Mouse (Mus musculus) olfactory bulb, adult 2 months (tissue): Measurements from ENCODE around the gene Pacsin1. TPM values are rescaled to one million over a fixed set of nuclear protein-coding genes. Genes with fewer than 3 reads are reported as not detected.

ENCODE experiments used
- H3K27ac ChIP-seq: fragments of 200-500 bp; 2 replicates; pipeline ENCODE4 v1.5.1; 2012; ENCODE audit warnings: low read depth, low read length; ENCODE audit not compliant: insufficient read depth
- H3K4me1 ChIP-seq: fragments of 200-500 bp; 2 replicates; pipeline ENCODE4 v1.6.1; 2012; ENCODE audit warnings: low read length; ENCODE audit not compliant: control insufficient read depth, insufficient read depth
- H3K4me3 ChIP-seq: fragments of 200-500 bp; 2 replicates; pipeline ENCODE4 v1.5.1; 2012; ENCODE audit warnings: mild to moderate bottlenecking, low read depth, low read length, moderate library complexity; ENCODE audit not compliant: insufficient read depth
- CTCF ChIP-seq: fragments of 200-500 bp; IDR thresholded peaks from 2 replicates; pipeline ENCODE4 v1.5.1; 2012; ENCODE audit warnings: low read depth, mild to moderate bottlenecking, low read length, moderate library complexity; ENCODE audit not compliant: insufficient read depth
- POLR2A ChIP-seq: fragments of 200-500 bp; IDR thresholded peaks from 2 replicates; pipeline ENCODE4 v1.6.1; 2012; ENCODE audit warnings: mild to moderate bottlenecking, low read depth, low read length, moderate library complexity; ENCODE audit not compliant: insufficient read depth
- WGBS: fragments of 180-500 bp; shearing (Covaris S2); methylation state at CpG from one replicate; pipeline ENCODE4 v1.1.7; 2018; 5-methylcytosine and 5-hydroxymethylcytosine counted together
- polyA plus RNA-seq: library from polyadenylated mRNA; stranded (reverse); fragments of >200 nt; gene quantifications from 2 replicates; pipeline ENCODE4 v1.2.4, GENCODE M21; 2012; ENCODE audit warnings: low replicate concordance; ENCODE audit not compliant: missing spikeins, insufficient read depth, insufficient read length

The Pacsin1 gene
- polyA plus RNA-seq, 1 experiment = not detected

- TF ChIP-seq CTCF (no peak), POLR2A (no peak)
- Histone ChIP-seq H3K4me1 (peaks cover 16% of the 10 kb centered on the region), H3K4me3 (no peak overlapping the region), H3K27ac (no peak overlapping the region)
- WGBS = 45% methylated on average over 10 of the region's 10 CpGs
These were observed 69.7 kb downstream of the Pacsin1 start for GRCm38 (mm10) chr17:27725011-27725410.

DNA sequence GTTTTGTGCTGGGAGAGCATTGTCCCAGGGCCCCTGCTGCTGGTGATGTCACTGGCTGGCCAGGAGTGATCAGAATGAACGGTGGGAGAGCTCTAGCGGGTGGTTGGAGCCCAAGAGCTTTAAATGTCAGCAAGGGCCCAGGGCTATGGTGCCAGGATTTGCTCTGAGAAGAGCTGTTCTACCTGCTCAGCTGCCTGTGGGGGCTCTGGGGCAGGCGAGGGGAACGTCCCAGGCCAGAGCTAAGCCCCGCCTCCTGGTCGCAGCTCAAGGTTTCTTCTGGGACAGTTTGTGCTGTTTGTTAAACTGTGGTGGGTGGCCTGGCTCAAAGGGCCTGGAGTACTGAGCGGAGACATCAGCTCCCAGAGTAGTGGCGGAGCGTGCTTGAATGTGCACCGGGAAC lies 70.1 kb downstream of the Pacsin1 start:
- no peak overlapping the region for H3K4me3 ChIP-seq
- 40% methylated on average over 10 of the region's 10 CpGs for WGBS
- no peak for TF ChIP-seq POLR2A
- no peak for TF ChIP-seq CTCF
- H3K27ac ChIP-seq = no peak overlapping the region
- peaks cover 16% of the 10 kb centered on the region for H3K4me1 ChIP-seq

- 60% methylated on average over 7 of the region's 7 CpGs for WGBS
- no peak for TF ChIP-seq POLR2A
- TF ChIP-seq CTCF = no peak
- H3K27ac ChIP-seq = no peak overlapping the region
- no peak overlapping the region for H3K4me3 ChIP-seq
- H3K4me1 ChIP-seq = peaks cover 16% of the 10 kb centered on the region
These were observed 71.2 kb downstream of the Pacsin1 start for GRCm38 (mm10) chr17:27726527-27726926.

GRCm38 (mm10) chr17:27728770-27729169 lies 73.5 kb downstream of the Pacsin1 start, which contains the start of gene Spdef:
Spdef (minus strand) TSS chr17:27728955.
- H3K27ac ChIP-seq = no peak within 1 kb of the TSS
- 87% methylated on average over 10 of the region's 10 CpGs for WGBS

DNA sequence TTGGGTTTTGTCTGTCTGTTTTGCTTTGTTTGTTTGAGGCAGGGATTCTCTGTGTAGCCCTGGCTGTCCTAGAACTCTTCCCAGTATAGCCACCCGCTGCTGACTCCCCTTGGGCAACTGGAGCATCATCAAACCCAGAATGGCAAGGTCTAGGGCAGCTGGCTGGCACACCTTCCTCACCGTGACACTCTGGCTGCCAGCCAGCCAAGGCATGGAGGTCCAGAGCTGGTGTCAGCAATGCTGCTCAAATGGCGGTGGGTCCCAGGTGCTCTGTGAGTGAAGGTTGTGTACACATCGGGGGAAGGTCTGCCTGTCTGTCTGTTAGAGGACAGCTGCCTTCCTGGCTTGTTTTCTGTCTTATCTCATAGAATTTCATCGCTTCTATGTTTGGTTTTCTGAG lies 76.8 kb downstream of the Pacsin1 start:
- no peak overlapping the region for H3K27ac ChIP-seq
- H3K4me3 ChIP-seq = no peak overlapping the region
- WGBS = 82% methylated on average over 5 of the region's 5 CpGs
- no peak for TF ChIP-seq CTCF
- TF ChIP-seq POLR2A = no peak
- H3K4me1 ChIP-seq = no peaks in the 10 kb centered on the region

More at GRCm38 (mm10) chr17:27728770-27729169, 73.5 kb downstream of the Pacsin1 start, which contains the start of gene Spdef:
- no peak for TF ChIP-seq CTCF
- TF ChIP-seq POLR2A = no peak
- Histone ChIP-seq H3K4me3 (no peak within 1 kb of the TSS), H3K4me1 (peaks cover 16% of the 10 kb centered on the region)

- Histone ChIP-seq H3K4me3 (no peak overlapping the region), H3K27ac (no peak overlapping the region), H3K4me1 (no peaks in the 10 kb centered on the region)
- TF ChIP-seq POLR2A = no peak
- WGBS = 91% methylated on average over 3 of the region's 3 CpGs
These were observed 77.4 kb downstream of the Pacsin1 start for GRCm38 (mm10) chr17:27732694-27733093.

GRCm38 (mm10) chr17:27734344-27735073 lies 79.2 kb downstream of the Pacsin1 start:
- WGBS = 51% methylated on average over 13 of the region's 13 CpGs
- Histone ChIP-seq H3K4me1 (no peaks in the 10 kb centered on the region), H3K27ac (no peak overlapping the region), H3K4me3 (no peak overlapping the region)
- no peak for TF ChIP-seq POLR2A
- no peak for TF ChIP-seq CTCF

GRCm38 (mm10) chr17:27740961-27741360 lies 85.7 kb downstream of the Pacsin1 start:
- H3K4me1 ChIP-seq = peaks cover 16% of the 10 kb centered on the region
- no peak for TF ChIP-seq CTCF
- TF ChIP-seq POLR2A = no peak
- no peak overlapping the region for H3K4me3 ChIP-seq
- 76% methylated on average over 6 of the region's 6 CpGs for WGBS
- no peak overlapping the region for H3K27ac ChIP-seq

GRCm38 (mm10) chr17:27746446-27746845 lies 91.1 kb downstream of the Pacsin1 start:
- WGBS = 29% methylated on average over 4 of the region's 4 CpGs
- peaks cover 16% of the 10 kb centered on the region for H3K4me1 ChIP-seq
- H3K27ac ChIP-seq = no peak overlapping the region
- TF ChIP-seq POLR2A = no peak
- TF ChIP-seq CTCF = no peak
- H3K4me3 ChIP-seq = no peak overlapping the region

- peaks cover 17% of the 10 kb centered on the region for H3K4me1 ChIP-seq
- H3K4me3 ChIP-seq = no peak overlapping the region
- H3K27ac ChIP-seq = no peak overlapping the region
- TF ChIP-seq CTCF = no peak
- TF ChIP-seq POLR2A = no peak
- WGBS = 94% methylated on average over 2 of the region's 2 CpGs
These were observed 92.8 kb downstream of the Pacsin1 start for GRCm38 (mm10) chr17:27748123-27748522.
